Mouse (Mus musculus) bone marrow, adult 2 months (tissue): Measurements from ENCODE around the gene Igf2bp3.

Experiments
- CTCF ChIP-seq: fragments of 200-500 bp; IDR thresholded peaks from 2 replicates; pipeline ENCODE4 v1.5.1; 2011; ENCODE audit warnings: low read length, control low read depth; ENCODE audit not compliant: control insufficient read depth, insufficient read depth
- POLR2A ChIP-seq: fragments of 200-500 bp; IDR thresholded peaks from 2 replicates; pipeline ENCODE4 v1.6.1; 2011; ENCODE audit warnings: low read depth, mild to moderate bottlenecking, control low read depth, low read length, borderline replicate concordance; ENCODE audit not compliant: control insufficient read depth

DNA sequence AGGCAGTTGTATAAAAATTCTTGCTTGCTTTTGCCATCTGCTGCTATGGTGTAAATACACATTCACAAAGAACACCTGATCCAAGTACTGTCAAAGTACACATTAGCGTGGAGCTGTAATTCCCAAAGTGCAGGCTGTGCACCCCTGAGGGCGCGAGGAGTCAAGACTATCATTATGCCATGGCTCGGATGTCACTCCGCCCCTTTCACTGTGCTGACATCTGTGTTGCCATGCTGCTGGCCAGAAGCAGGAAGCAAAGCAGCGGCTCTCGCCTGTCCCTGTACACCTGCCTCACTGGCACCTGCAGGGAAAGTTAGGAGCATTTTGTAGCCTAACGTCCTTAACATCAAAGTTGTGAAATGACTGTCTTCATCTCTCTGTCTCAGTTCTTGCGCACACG, 19.6 kb downstream of the Igf2bp3 start:
- TF ChIP-seq POLR2A: no peak
- TF ChIP-seq CTCF: no peak
